Mouse (Mus musculus) thymus, adult 2 months (tissue): ENCODE results near the gene Uba1y. TPM values are rescaled to one million over a fixed set of nuclear protein-coding genes. Genes with fewer than 3 reads are reported as not detected.
"Not testable (repeated sequence)": the region's sequence is repeated elsewhere in the genome, so short reads cannot be mapped to it uniquely, and the experiment has no call there.

Experiments used
- DNase-seq: peaks from one replicate; pipeline ENCODE4 v3.0.0; 2021
- H3K27ac ChIP-seq: fragments of 200-500 bp; 2 replicates; pipeline ENCODE4 v1.5.1; 2012; ENCODE audit warnings: low read length, control low read depth; ENCODE audit not compliant: control insufficient read depth, insufficient read depth
- H3K27me3 ChIP-seq: fragments of 200-500 bp; 2 replicates; pipeline ENCODE4 v1.6.1; 2012; ENCODE audit warnings: mild to moderate bottlenecking, low read length, moderate library complexity, mixed read lengths; ENCODE audit not compliant: control insufficient read depth, insufficient read depth
- H3K36me3 ChIP-seq: fragments of 200-500 bp; 2 replicates; pipeline ENCODE4 v1.6.1; 2012; ENCODE audit warnings: mild to moderate bottlenecking, low read length, moderate library complexity; ENCODE audit not compliant: control insufficient read depth, insufficient read depth
- H3K4me1 ChIP-seq: fragments of 200-500 bp; replicated peaks from 2 replicates; pipeline ENCODE4 v1.6.1; 2012; ENCODE audit warnings: low read length; ENCODE audit not compliant: control insufficient read depth, insufficient read depth
- H3K4me3 ChIP-seq: fragments of 200-500 bp; 2 replicates; pipeline ENCODE4 v1.5.1; 2012; ENCODE audit warnings: mild to moderate bottlenecking, low read length, control low read depth, moderate library complexity; ENCODE audit not compliant: control insufficient read depth, insufficient read depth
- CTCF ChIP-seq: fragments of 200-500 bp; IDR thresholded peaks from 2 replicates; pipeline ENCODE4 v1.5.1; 2012; ENCODE audit warnings: mild to moderate bottlenecking, control low read depth, low read length, moderate library complexity, borderline replicate concordance; ENCODE audit not compliant: control insufficient read depth, poor library complexity, insufficient read depth; ENCODE audit errors: extremely low read depth
- POLR2A ChIP-seq: fragments of 200-500 bp; IDR thresholded peaks from 2 replicates; pipeline ENCODE4 v1.6.1; 2012; ENCODE audit warnings: mild to moderate bottlenecking, low read length, control low read depth, moderate library complexity; ENCODE audit not compliant: control insufficient read depth, poor library complexity, insufficient read depth; ENCODE audit errors: extremely low read depth
- WGBS: fragments of 180-500 bp; shearing (Covaris S2); methylation state at CpG from one replicate; pipeline ENCODE4 v1.1.7; 2018; 5-methylcytosine and 5-hydroxymethylcytosine counted together
- polyA plus RNA-seq: library from polyadenylated mRNA; depleted of rRNA; stranded (reverse); fragments of >200 nt; gene quantifications from 2 replicates; pipeline ENCODE4 v1.2.3, GENCODE M21; 2012; rRNA removed

Gene Uba1y
- not detected in 2 replicates for polyA plus RNA-seq

GRCm38 (mm10) chrY:818396-818795, at the start of gene Uba1y:
Uba1y (plus strand) TSS chrY:818649.
- no peak within 1 kb of the TSS for H3K27ac ChIP-seq
- 92% methylated on average over 13 of the region's 15 CpGs for WGBS
- H3K4me1 ChIP-seq: no peaks in the 10 kb centered on the region
- H3K27me3 ChIP-seq: no peaks in the 10 kb centered on the region
- H3K36me3 ChIP-seq: no peaks in the 10 kb centered on the region
- no peak within 1 kb of the TSS for H3K4me3 ChIP-seq
- no peak for TF ChIP-seq POLR2A
- TF ChIP-seq CTCF: no peak
- DNase-seq: no peak

GRCm38 (mm10) chrY:797309-797708, 21.1 kb upstream of the Uba1y start, which contains the start of gene Zfy1:
Zfy1 (minus strand) TSS chrY:797409.
- not testable (repeated sequence) for H3K36me3 ChIP-seq, H3K27ac ChIP-seq, H3K27me3 ChIP-seq, DNase-seq, H3K4me3 ChIP-seq, H3K4me1 ChIP-seq
- WGBS: 90% methylated on average over 7 of the region's 11 CpGs

DNA sequence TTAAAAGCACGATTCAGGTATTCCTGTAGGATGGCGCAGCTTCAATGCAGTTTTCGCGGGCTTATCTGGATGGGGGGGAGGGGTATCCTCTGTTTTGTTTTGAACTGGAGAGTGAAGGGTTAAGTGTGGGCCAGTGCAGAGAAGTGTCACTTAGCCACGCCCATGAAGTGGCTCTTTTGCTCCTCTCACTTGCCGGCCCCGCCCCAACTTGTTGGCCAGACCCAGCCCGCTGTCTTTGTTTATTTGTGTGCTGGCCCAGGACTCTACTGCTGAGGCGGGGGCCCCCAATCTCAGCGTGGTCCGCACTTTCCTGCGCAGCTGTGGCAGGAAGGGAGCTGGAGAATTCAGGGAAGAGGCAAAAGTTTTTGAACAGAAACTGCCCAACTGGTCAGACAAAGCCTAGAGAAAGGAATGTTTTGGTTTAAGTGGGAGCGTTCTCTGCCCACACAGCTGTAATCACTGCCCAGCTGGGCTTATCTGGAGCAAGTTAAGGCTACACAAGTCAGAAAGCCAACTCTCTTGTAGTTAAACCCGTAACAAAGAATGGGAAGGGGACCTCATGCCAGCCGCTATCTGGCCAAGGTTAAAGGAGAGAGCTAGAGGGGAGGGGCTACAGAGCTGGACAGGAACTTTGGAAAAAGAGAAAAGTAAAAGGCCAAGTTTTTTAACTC, 9.3 kb upstream of the Uba1y start:
- H3K4me3 ChIP-seq: no peak overlapping the region
- no peak for DNase-seq
- H3K27me3 ChIP-seq: no peaks in the 10 kb centered on the region
- H3K4me1 ChIP-seq: no peaks in the 10 kb centered on the region
- H3K36me3 ChIP-seq: no peaks in the 10 kb centered on the region
- TF ChIP-seq CTCF (no peak), POLR2A (no peak)
- H3K27ac ChIP-seq: no peak overlapping the region
- 7% methylated on average over 15 of the region's 15 CpGs for WGBS

GRCm38 (mm10) chrY:872404-872803, 54.0 kb downstream of the Uba1y start:
- Histone ChIP-seq H3K27me3 (no peaks in the 10 kb centered on the region), H3K27ac (no peak overlapping the region), H3K4me3 (no peak overlapping the region), H3K36me3 (no peaks in the 10 kb centered on the region), H3K4me1 (no peaks in the 10 kb centered on the region)
- no peak for DNase-seq
- TF ChIP-seq POLR2A: no peak
- no peak for TF ChIP-seq CTCF

DNA sequence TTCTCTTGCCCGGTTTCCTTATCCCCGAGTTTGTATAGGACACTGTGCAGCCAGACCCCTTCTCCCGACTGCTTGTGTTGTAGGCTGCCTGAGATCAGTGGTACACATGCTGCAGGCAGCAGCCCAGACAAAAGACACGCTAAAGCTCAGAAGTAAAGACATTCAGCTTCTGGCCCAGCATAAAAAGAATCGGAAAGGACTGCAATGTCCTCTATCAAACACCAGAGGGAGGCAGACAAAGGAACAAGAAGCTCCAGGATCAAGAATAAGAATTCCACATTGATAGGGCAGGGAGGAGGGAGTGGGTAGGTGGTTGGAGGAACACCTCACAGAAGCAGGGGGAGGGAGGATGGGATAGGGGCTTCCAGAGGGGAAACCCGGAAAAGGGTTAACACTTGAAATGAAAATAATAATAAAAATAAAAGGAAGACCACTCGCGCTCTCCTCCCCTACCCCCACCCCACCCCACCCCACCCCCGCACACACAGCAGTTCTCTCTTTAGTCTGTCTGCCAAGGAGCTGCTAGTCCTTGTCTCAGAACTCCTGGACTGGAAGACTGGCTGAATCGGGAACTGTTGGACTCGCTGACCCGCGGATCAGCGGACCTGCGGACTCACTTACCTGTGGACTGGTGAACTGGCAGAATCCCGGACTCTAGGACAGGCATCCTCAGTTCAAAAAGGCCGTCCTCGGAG, 54.6 kb downstream of the Uba1y start:
- H3K4me3 ChIP-seq: no peak overlapping the region
- H3K4me1 ChIP-seq: no peaks in the 10 kb centered on the region
- H3K27me3 ChIP-seq: no peaks in the 10 kb centered on the region
- H3K27ac ChIP-seq: no peak overlapping the region
- 37% methylated on average over 17 of the region's 18 CpGs for WGBS
- no peak for TF ChIP-seq POLR2A
- TF ChIP-seq CTCF: no peak
- H3K36me3 ChIP-seq: no peaks in the 10 kb centered on the region
- no peak for DNase-seq

Other genes starting within 250 kb of the Uba1y start
- gene Zfy1, start 21.2 kb upstream of the Uba1y start, polyA plus RNA-seq: not detected in 2 replicates
- 9.5 TPM in 1 of 2 replicates, not detected in the other for gene Kdm5d, start 79.1 kb downstream of the Uba1y start, polyA plus RNA-seq
- 6.9 TPM in 1 of 2 replicates, not detected in the other for gene Eif2s3y, start 191.9 kb downstream of the Uba1y start, polyA plus RNA-seq